Mouse (Mus musculus): ENCODE data around the gene Gas2l2. TPM values are rescaled to one million over a fixed set of nuclear protein-coding genes. Genes with fewer than 3 reads are reported as not detected.

Gas2l2 gene
- 0.09 TPM in 1 of 2 replicates, not detected in the other for total RNA-seq (2012; rRNA removed)

- DNase-seq (ENCODE audit: low read depth, low spot score), result no peak
- no peaks in the 10 kb centered on the region for H3K36me3 ChIP-seq (ENCODE audit: control insufficient read depth, insufficient read depth, low read length, poor library complexity, severe bottlenecking)
- H3K4me3 ChIP-seq (ENCODE audit: insufficient read depth in 1 of 2, low read depth in 1 of 2, low read length in 2 of 2, poor library complexity in 1 of 2, severe bottlenecking in 1 of 2), result peak within 1 kb of the TSS in 1 of 2 experiments; percentile 36; a peak in 1 of 4 replicates
- TF ChIP-seq MAFK (IDR thresholded peaks at IDR 0.05; ENCODE audit: insufficient read depth, low read depth, low read length) (no peak), HCFC1 (IDR thresholded peaks at IDR 0.05; ENCODE audit: borderline replicate concordance, insufficient read depth, low read length) (no peak), ZC3H11A (IDR thresholded peaks at IDR 0.05; ENCODE audit: borderline replicate concordance, low read depth, low read length) (no peak), CHD2 (IDR thresholded peaks at IDR 0.05; ENCODE audit: low read depth, low read length) (no peak), ZNF384 (IDR thresholded peaks at IDR 0.05; ENCODE audit: low read depth, low read length) (no peak)
- peaks cover 0 to 5% of the 10 kb centered on the region in 2 experiments; a peak in 1 of 4 replicates for H3K4me1 ChIP-seq (ENCODE audit: control insufficient read depth in 2 of 2, insufficient read depth in 2 of 2, low read length in 2 of 2, poor library complexity in 1 of 2)
- H3K9me3 ChIP-seq (ENCODE audit: control insufficient read depth, insufficient read depth, low read depth, low read length), result no peaks in the 10 kb centered on the region
- in situ Hi-C loops (cut with MboI; ENCODE audit: low sequenced_read_pairs in 2 of 2, unreplicated experiment in 2 of 2), result loop anchor here in 1 of 2 experiments (10.0 kb wide), 1 partner anchor 105 kb away; no protein-coding TSS in a partner anchor
- no peak within 1 kb of the TSS; the same call in 1 of the 2 replicates for H3K9ac ChIP-seq (ENCODE audit: insufficient read depth, low read depth, low read length, poor library complexity, severe bottlenecking)
- no peak within 1 kb of the TSS for H3K27ac ChIP-seq (ENCODE audit: insufficient read depth, low read depth, low read length, poor library complexity, severe bottlenecking)
These were observed at the start of gene Gas2l2 for GRCm38 (mm10) chr11:83429355-83429754. Gene Gas2l2, minus strand, starts transcription at chr11:83429455.

GRCm38 (mm10) chr11:83473235-83474016 is 44.2 kb upstream of the Gas2l2 start:
- H3K4me1 ChIP-seq (ENCODE audit: control insufficient read depth in 2 of 2, insufficient read depth in 2 of 2, low read length in 2 of 2, poor library complexity in 1 of 2), result no peaks in the 10 kb centered on the region
- H3K4me3 ChIP-seq (ENCODE audit: insufficient read depth in 1 of 2, low read depth in 1 of 2, low read length in 2 of 2, poor library complexity in 1 of 2, severe bottlenecking in 1 of 2), result peak overlapping the region; percentile 93 to 94
- no peak for TF ChIP-seq MAFK (IDR thresholded peaks at IDR 0.05; ENCODE audit: insufficient read depth, low read depth, low read length)
- TF ChIP-seq HCFC1 (IDR thresholded peaks at IDR 0.05; ENCODE audit: borderline replicate concordance, insufficient read depth, low read length), result no peak
- TF ChIP-seq ZC3H11A (IDR thresholded peaks at IDR 0.05; ENCODE audit: borderline replicate concordance, low read depth, low read length), result no peak
- TF ChIP-seq CHD2 (IDR thresholded peaks at IDR 0.05; ENCODE audit: low read depth, low read length), result no peak
- no peak for TF ChIP-seq ZNF384 (IDR thresholded peaks at IDR 0.05; ENCODE audit: low read depth, low read length)
- H3K9me3 ChIP-seq (ENCODE audit: control insufficient read depth, insufficient read depth, low read depth, low read length), result peaks cover 10% of the 10 kb centered on the region
- no peak for DNase-seq (ENCODE audit: low read depth, low spot score)
- H3K36me3 ChIP-seq (ENCODE audit: control insufficient read depth, insufficient read depth, low read length, poor library complexity, severe bottlenecking), result peaks cover 6% of the 10 kb centered on the region
- peak overlapping the region; percentile 98 for H3K9ac ChIP-seq (ENCODE audit: insufficient read depth, low read depth, low read length, poor library complexity, severe bottlenecking)
- in situ Hi-C loops (cut with MboI; ENCODE audit: low sequenced_read_pairs in 2 of 2, unreplicated experiment in 2 of 2), result no loop called here
- peak overlapping the region; percentile 81 for H3K27ac ChIP-seq (ENCODE audit: insufficient read depth, low read depth, low read length, poor library complexity, severe bottlenecking)

GRCm38 (mm10) chr11:83472324-83473234 is 43.3 kb upstream of the Gas2l2 start, which contains the start of gene Taf15:
Gene Taf15, plus strand, starts transcription at chr11:83473086.
- TF ChIP-seq CHD2 (IDR thresholded peaks at IDR 0.05; ENCODE audit: low read depth, low read length) (no peak), ZNF384 (IDR thresholded peaks at IDR 0.05; ENCODE audit: low read depth, low read length) (no peak), ZC3H11A (IDR thresholded peaks at IDR 0.05; ENCODE audit: borderline replicate concordance, low read depth, low read length) (no peak), HCFC1 (IDR thresholded peaks at IDR 0.05; ENCODE audit: borderline replicate concordance, insufficient read depth, low read length) (peak; percentile 53; the same call in 1 of the 2 replicates)
- no peaks in the 10 kb centered on the region for H3K4me1 ChIP-seq (ENCODE audit: control insufficient read depth in 2 of 2, insufficient read depth in 2 of 2, low read length in 2 of 2, poor library complexity in 1 of 2)
- peaks cover 4% of the 10 kb centered on the region for H3K36me3 ChIP-seq (ENCODE audit: control insufficient read depth, insufficient read depth, low read length, poor library complexity, severe bottlenecking)
- peak; percentile 99 for DNase-seq (ENCODE audit: low read depth, low spot score)
- H3K27ac ChIP-seq (ENCODE audit: insufficient read depth, low read depth, low read length, poor library complexity, severe bottlenecking), result peak within 1 kb of the TSS; percentile 81
- peaks cover 14% of the 10 kb centered on the region for H3K9me3 ChIP-seq (ENCODE audit: control insufficient read depth, insufficient read depth, low read depth, low read length)
- peak within 1 kb of the TSS; percentile 93 to 94 for H3K4me3 ChIP-seq (ENCODE audit: insufficient read depth in 1 of 2, low read depth in 1 of 2, low read length in 2 of 2, poor library complexity in 1 of 2, severe bottlenecking in 1 of 2)
- in situ Hi-C loops (cut with MboI; ENCODE audit: low sequenced_read_pairs in 2 of 2, unreplicated experiment in 2 of 2), result no loop called here
- peak within 1 kb of the TSS; percentile 98 for H3K9ac ChIP-seq (ENCODE audit: insufficient read depth, low read depth, low read length, poor library complexity, severe bottlenecking)

GRCm38 (mm10) chr11:83471766-83472165 is 42.5 kb upstream of the Gas2l2 start:
- Histone ChIP-seq H3K9ac (ENCODE audit: insufficient read depth, low read depth, low read length, poor library complexity, severe bottlenecking) (peak overlapping the region; percentile 67; the same call in 1 of the 2 replicates), H3K36me3 (ENCODE audit: control insufficient read depth, insufficient read depth, low read length, poor library complexity, severe bottlenecking) (peaks cover 1% of the 10 kb centered on the region), H3K4me1 (ENCODE audit: control insufficient read depth in 2 of 2, insufficient read depth in 2 of 2, low read length in 2 of 2, poor library complexity in 1 of 2) (no peaks in the 10 kb centered on the region), H3K27ac (ENCODE audit: insufficient read depth, low read depth, low read length, poor library complexity, severe bottlenecking) (no peak overlapping the region), H3K4me3 (ENCODE audit: insufficient read depth in 1 of 2, low read depth in 1 of 2, low read length in 2 of 2, poor library complexity in 1 of 2, severe bottlenecking in 1 of 2) (no peak overlapping the region), H3K9me3 (ENCODE audit: control insufficient read depth, insufficient read depth, low read depth, low read length) (peaks cover 14% of the 10 kb centered on the region)
- TF ChIP-seq ZNF384 (IDR thresholded peaks at IDR 0.05; ENCODE audit: low read depth, low read length), result no peak
- TF ChIP-seq MAFK (IDR thresholded peaks at IDR 0.05; ENCODE audit: insufficient read depth, low read depth, low read length), result no peak
- TF ChIP-seq ZC3H11A (IDR thresholded peaks at IDR 0.05; ENCODE audit: borderline replicate concordance, low read depth, low read length), result no peak
- no peak for TF ChIP-seq HCFC1 (IDR thresholded peaks at IDR 0.05; ENCODE audit: borderline replicate concordance, insufficient read depth, low read length)
- no peak for TF ChIP-seq CHD2 (IDR thresholded peaks at IDR 0.05; ENCODE audit: low read depth, low read length)
- in situ Hi-C loops (cut with MboI; ENCODE audit: low sequenced_read_pairs in 2 of 2, unreplicated experiment in 2 of 2), result no loop called here
- DNase-seq (ENCODE audit: low read depth, low spot score), result no peak

All from ES-E14 (cell line).